Mouse (Mus musculus): ENCODE measurements around the gene Myh14. TPM values are rescaled to one million over a fixed set of nuclear protein-coding genes. Genes with fewer than 3 reads are reported as not detected.

The Myh14 gene
- total and polyA plus RNA-seq, 2 experiments from 2014 or later = 6.9 to 8.8 TPM

GRCm38 (mm10) chr7:44705086-44705485, 34.4 kb upstream of the Myh14 start:
- Histone ChIP-seq H3K27ac (ENCODE audit: low read depth, low read length) (no peak overlapping the region), H3K9ac (replicated peaks; ENCODE audit: low read length, poor library complexity, severe bottlenecking) (no peak overlapping the region), H3K4me3 (ENCODE audit: low read depth, low read length) (no peak overlapping the region), H3K9me3 (ENCODE audit: low read length) (no peaks in the 10 kb centered on the region), H3K4me1 (ENCODE audit: insufficient read depth, low read length) (no peaks in the 10 kb centered on the region), H3K27me3 (ENCODE audit: insufficient read depth, low read length) (no peaks in the 10 kb centered on the region), H3K36me3 (ENCODE audit: insufficient read depth, low read length) (no peaks in the 10 kb centered on the region), H3K4me2 (ENCODE audit: low read depth, low read length, poor library complexity, severe bottlenecking) (no peak overlapping the region)
- TF ChIP-seq CTCF (IDR thresholded peaks at IDR 0.05) = no peak
- ATAC-seq (ENCODE audit: low FRiP score) = no peak
- 84% methylated on average over 4 of the region's 4 CpGs for WGBS
- no peak for DNase-seq (ENCODE audit: low spot score)

- no peak for ATAC-seq (ENCODE audit: low FRiP score)
- peak; percentile 46 for DNase-seq (ENCODE audit: low spot score)
- H3K36me3 ChIP-seq (ENCODE audit: insufficient read depth, low read length) = no peaks in the 10 kb centered on the region
Measured at GRCm38 (mm10) chr7:44704363-44704762, 33.7 kb upstream of the Myh14 start.

DNA sequence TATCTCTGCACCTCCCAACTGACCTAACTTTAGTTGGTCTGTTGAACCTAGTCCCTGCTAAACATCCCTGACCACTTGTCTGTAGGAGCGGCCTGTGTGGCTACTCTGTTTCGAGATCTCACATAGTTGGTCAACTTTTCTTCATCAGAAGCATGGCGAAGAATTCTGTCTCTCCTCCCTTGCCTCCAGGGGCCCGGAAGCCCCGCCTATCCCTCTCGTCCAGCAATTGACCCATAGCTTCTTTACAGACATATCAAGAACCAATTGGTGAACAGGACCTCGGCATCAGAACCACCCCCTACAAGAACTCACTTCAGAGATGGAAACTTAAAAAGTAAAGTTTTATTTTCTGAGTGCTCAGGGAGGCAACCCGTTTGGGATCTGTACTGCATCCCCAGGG, 32.3 kb upstream of the Myh14 start:
- H3K4me3 ChIP-seq (ENCODE audit: low read depth, low read length) = no peak overlapping the region
- no peak overlapping the region for H3K27ac ChIP-seq (ENCODE audit: low read depth, low read length)
- H3K9me3 ChIP-seq (ENCODE audit: low read length) = no peaks in the 10 kb centered on the region
- 84% methylated on average over 8 of the region's 8 CpGs for WGBS
- no peak overlapping the region for H3K9ac ChIP-seq (replicated peaks; ENCODE audit: low read length, poor library complexity, severe bottlenecking)
- DNase-seq (ENCODE audit: low spot score) (no peak), ATAC-seq (ENCODE audit: low FRiP score) (no peak)
- no peaks in the 10 kb centered on the region for H3K36me3 ChIP-seq (ENCODE audit: insufficient read depth, low read length)
- H3K4me1 ChIP-seq (ENCODE audit: insufficient read depth, low read length) = no peaks in the 10 kb centered on the region
- no peak for TF ChIP-seq CTCF (IDR thresholded peaks at IDR 0.05)
- H3K4me2 ChIP-seq (ENCODE audit: low read depth, low read length, poor library complexity, severe bottlenecking) = no peak overlapping the region
- H3K27me3 ChIP-seq (ENCODE audit: insufficient read depth, low read length) = 0 out of 2 replicates have a peak, but pooled peaks cover 5% of the 10 kb centered on the region

More at GRCm38 (mm10) chr7:44704363-44704762, 33.7 kb upstream of the Myh14 start:
- no peak overlapping the region for H3K9ac ChIP-seq (replicated peaks; ENCODE audit: low read length, poor library complexity, severe bottlenecking)
- no peaks in the 10 kb centered on the region for H3K27me3 ChIP-seq (ENCODE audit: insufficient read depth, low read length)
- TF ChIP-seq CTCF (IDR thresholded peaks at IDR 0.05) = peak; percentile 74
- no peaks in the 10 kb centered on the region for H3K4me1 ChIP-seq (ENCODE audit: insufficient read depth, low read length)
- H3K9me3 ChIP-seq (ENCODE audit: low read length) = no peaks in the 10 kb centered on the region
- H3K4me2 ChIP-seq (ENCODE audit: low read depth, low read length, poor library complexity, severe bottlenecking) = no peak overlapping the region
- no peak overlapping the region for H3K4me3 ChIP-seq (ENCODE audit: low read depth, low read length)
- H3K27ac ChIP-seq (ENCODE audit: low read depth, low read length) = no peak overlapping the region
- WGBS = 58% methylated on average over 3 of the region's 3 CpGs

- H3K27ac ChIP-seq (ENCODE audit: low read depth, low read length) = no peak overlapping the region
- 8% methylated on average over 6 of the region's 6 CpGs for WGBS
- H3K36me3 ChIP-seq (ENCODE audit: insufficient read depth, low read length) = no peaks in the 10 kb centered on the region
- no peaks in the 10 kb centered on the region for H3K4me1 ChIP-seq (ENCODE audit: insufficient read depth, low read length)
- 0 out of 2 replicates have a peak, but pooled peaks cover 5% of the 10 kb centered on the region for H3K27me3 ChIP-seq (ENCODE audit: insufficient read depth, low read length)
- DNase-seq (ENCODE audit: low spot score) (peak; percentile 61), ATAC-seq (ENCODE audit: low FRiP score) (peak; percentile 60)
- no peak overlapping the region for H3K4me3 ChIP-seq (ENCODE audit: low read depth, low read length)
- no peaks in the 10 kb centered on the region for H3K9me3 ChIP-seq (ENCODE audit: low read length)
- H3K9ac ChIP-seq (replicated peaks; ENCODE audit: low read length, poor library complexity, severe bottlenecking) = no peak overlapping the region
- no peak overlapping the region for H3K4me2 ChIP-seq (ENCODE audit: low read depth, low read length, poor library complexity, severe bottlenecking)
- peak; percentile 73 for TF ChIP-seq CTCF (IDR thresholded peaks at IDR 0.05)
Measured at GRCm38 (mm10) chr7:44701921-44702320, 31.3 kb upstream of the Myh14 start.

DNA sequence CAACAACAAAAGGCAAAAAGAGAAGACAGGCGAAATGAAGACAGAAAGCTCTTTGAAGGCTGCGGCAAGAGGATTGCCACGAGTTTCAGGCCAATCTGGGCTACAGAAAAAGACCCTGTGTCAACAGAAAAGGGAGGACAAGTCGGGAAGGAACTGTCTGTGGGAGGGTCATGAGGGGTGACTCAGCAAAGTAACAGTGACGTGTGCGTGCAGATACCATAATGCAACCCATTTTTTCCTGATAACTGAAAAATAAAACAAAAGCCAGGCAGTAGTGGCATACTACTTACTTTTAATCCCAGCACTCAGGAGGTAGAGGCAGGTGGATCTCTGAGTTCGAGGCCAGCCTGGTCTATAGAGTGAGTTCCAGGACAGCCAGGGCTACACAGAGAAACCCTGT, 27.3 kb upstream of the Myh14 start:
- ATAC-seq (ENCODE audit: low FRiP score) = no peak
- 60% methylated on average over 7 of the region's 7 CpGs for WGBS
- Histone ChIP-seq H3K4me2 (ENCODE audit: low read depth, low read length, poor library complexity, severe bottlenecking) (no peak overlapping the region), H3K27ac (ENCODE audit: low read depth, low read length) (no peak overlapping the region), H3K4me3 (ENCODE audit: low read depth, low read length) (no peak overlapping the region), H3K9me3 (ENCODE audit: low read length) (no peaks in the 10 kb centered on the region), H3K36me3 (ENCODE audit: insufficient read depth, low read length) (no peaks in the 10 kb centered on the region), H3K4me1 (ENCODE audit: insufficient read depth, low read length) (no peaks in the 10 kb centered on the region), H3K27me3 (ENCODE audit: insufficient read depth, low read length) (0 out of 2 replicates have a peak, but pooled peaks cover 5% of the 10 kb centered on the region), H3K9ac (replicated peaks; ENCODE audit: low read length, poor library complexity, severe bottlenecking) (no peak overlapping the region)
- TF ChIP-seq CTCF (IDR thresholded peaks at IDR 0.05) = no peak
- DNase-seq (ENCODE audit: low spot score) = no peak

DNA sequence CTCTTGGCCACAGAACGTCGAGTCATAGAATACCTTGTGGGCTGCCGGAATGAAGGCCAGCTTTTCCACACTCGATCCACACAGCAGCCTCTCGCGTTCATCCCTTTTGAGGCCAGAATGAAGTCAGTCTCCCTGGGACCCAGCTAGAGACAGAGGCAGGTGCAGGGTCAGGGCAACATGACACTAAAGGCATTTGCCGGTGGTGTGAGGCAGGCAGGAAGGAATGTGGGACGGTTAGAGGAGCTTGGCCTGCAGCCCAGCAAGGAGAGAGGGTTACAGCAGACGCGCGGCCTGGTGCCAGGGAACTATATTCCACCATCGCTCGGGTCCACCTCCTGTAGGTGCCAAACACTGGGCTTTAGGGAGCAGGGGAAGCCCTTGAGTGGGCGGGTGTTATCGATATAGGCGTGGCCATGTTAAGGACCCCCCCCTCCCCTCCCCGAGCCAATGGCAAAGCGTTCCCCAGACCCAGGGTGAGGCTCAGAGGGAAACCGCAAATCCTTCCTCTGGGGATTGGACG, 26.6 kb upstream of the Myh14 start:
- no peak overlapping the region for H3K4me3 ChIP-seq (ENCODE audit: low read depth, low read length)
- H3K9me3 ChIP-seq (ENCODE audit: low read length) = no peaks in the 10 kb centered on the region
- H3K27ac ChIP-seq (ENCODE audit: low read depth, low read length) = no peak overlapping the region
- no peak for TF ChIP-seq CTCF (IDR thresholded peaks at IDR 0.05)
- H3K4me1 ChIP-seq (ENCODE audit: insufficient read depth, low read length) = no peaks in the 10 kb centered on the region
- no peak overlapping the region for H3K9ac ChIP-seq (replicated peaks; ENCODE audit: low read length, poor library complexity, severe bottlenecking)
- DNase-seq (ENCODE audit: low spot score) (peak; percentile 14), ATAC-seq (ENCODE audit: low FRiP score) (no peak)
- H3K4me2 ChIP-seq (ENCODE audit: low read depth, low read length, poor library complexity, severe bottlenecking) = no peak overlapping the region
- H3K27me3 ChIP-seq (ENCODE audit: insufficient read depth, low read length) = 0 out of 2 replicates have a peak, but pooled peaks cover 5% of the 10 kb centered on the region
- no peaks in the 10 kb centered on the region for H3K36me3 ChIP-seq (ENCODE audit: insufficient read depth, low read length)
- 18% methylated on average over 20 of the region's 20 CpGs for WGBS
